Mouse (Mus musculus): ENCODE measurements at regions not wholly inside any gene's neighbourhood (a gene's known extent, or its start where the extent isn't known, plus 50 kb on each side); places are given as distances from the start of the nearest gene placed in this dataset.

GRCm38 (mm10) chr6:143558046-143558884 is 391.2 kb downstream of the Etnk1 start:
- peak overlapping the region; percentile 57 for H3K27ac ChIP-seq (ENCODE audit: low read length)
- ATAC-seq (ENCODE audit: low read depth): peak; percentile 82
- 54% methylated on average over 11 of the region's 11 CpGs for WGBS
- no peaks in the 10 kb centered on the region for H3K36me3 ChIP-seq (ENCODE audit: control insufficient read depth, insufficient read depth, low read length)
- H3K9me3 ChIP-seq (ENCODE audit: control insufficient read depth, low read length): no peaks in the 10 kb centered on the region
- peaks cover 12% of the 10 kb centered on the region; the same call in 1 of the 2 replicates for H3K4me1 ChIP-seq (replicated peaks; ENCODE audit: control insufficient read depth, insufficient read depth, low read length)
- peak overlapping the region; percentile 32 for H3K4me2 ChIP-seq (ENCODE audit: low read depth, low read length)
- no peak overlapping the region for H3K9ac ChIP-seq (ENCODE audit: low read length)
- no peak overlapping the region for H3K4me3 ChIP-seq (ENCODE audit: low read length)
- H3K27me3 ChIP-seq (ENCODE audit: control insufficient read depth, insufficient read depth, low read depth, low read length): no peaks in the 10 kb centered on the region

GRCm38 (mm10) chr6:143559316-143559715 is 392.3 kb downstream of the Etnk1 start:
- no peak for ATAC-seq (ENCODE audit: low read depth)
- no peak overlapping the region for H3K27ac ChIP-seq (ENCODE audit: low read length)
- H3K4me2 ChIP-seq (ENCODE audit: low read depth, low read length): no peak overlapping the region
- H3K4me3 ChIP-seq (ENCODE audit: low read length): no peak overlapping the region
- H3K9me3 ChIP-seq (ENCODE audit: control insufficient read depth, low read length): no peaks in the 10 kb centered on the region
- no peaks in the 10 kb centered on the region for H3K27me3 ChIP-seq (ENCODE audit: control insufficient read depth, insufficient read depth, low read depth, low read length)
- WGBS: 56% methylated on average over 4 of the region's 4 CpGs
- peaks cover 12% of the 10 kb centered on the region; the same call in 1 of the 2 replicates for H3K4me1 ChIP-seq (replicated peaks; ENCODE audit: control insufficient read depth, insufficient read depth, low read length)
- H3K36me3 ChIP-seq (ENCODE audit: control insufficient read depth, insufficient read depth, low read length): no peaks in the 10 kb centered on the region
- H3K9ac ChIP-seq (ENCODE audit: low read length): no peak overlapping the region

GRCm38 (mm10) chr6:143561316-143562088 is 394.5 kb downstream of the Etnk1 start:
- H3K9ac ChIP-seq (ENCODE audit: low read length): no peak overlapping the region
- no peaks in the 10 kb centered on the region for H3K9me3 ChIP-seq (ENCODE audit: control insufficient read depth, low read length)
- H3K4me3 ChIP-seq (ENCODE audit: low read length): no peak overlapping the region
- no peaks in the 10 kb centered on the region for H3K27me3 ChIP-seq (ENCODE audit: control insufficient read depth, insufficient read depth, low read depth, low read length)
- no peak overlapping the region for H3K27ac ChIP-seq (ENCODE audit: low read length)
- H3K36me3 ChIP-seq (ENCODE audit: control insufficient read depth, insufficient read depth, low read length): no peaks in the 10 kb centered on the region
- H3K4me1 ChIP-seq (replicated peaks; ENCODE audit: control insufficient read depth, insufficient read depth, low read length): peaks cover 12% of the 10 kb centered on the region; the same call in 1 of the 2 replicates
- ATAC-seq (ENCODE audit: low read depth): peak; percentile 35; the same call in 1 of the 2 replicates
- WGBS: 41% methylated on average over 6 of the region's 6 CpGs
- no peak overlapping the region for H3K4me2 ChIP-seq (ENCODE audit: low read depth, low read length)

GRCm38 (mm10) chr6:143571356-143572115 is 404.5 kb downstream of the Etnk1 start:
- Histone ChIP-seq H3K4me2 (ENCODE audit: low read depth, low read length) (no peak overlapping the region), H3K9me3 (ENCODE audit: control insufficient read depth, low read length) (no peaks in the 10 kb centered on the region), H3K9ac (ENCODE audit: low read length) (no peak overlapping the region), H3K4me1 (replicated peaks; ENCODE audit: control insufficient read depth, insufficient read depth, low read length) (no peaks in the 10 kb centered on the region), H3K36me3 (ENCODE audit: control insufficient read depth, insufficient read depth, low read length) (no peaks in the 10 kb centered on the region), H3K4me3 (ENCODE audit: low read length) (no peak overlapping the region), H3K27ac (ENCODE audit: low read length) (no peak overlapping the region), H3K27me3 (ENCODE audit: control insufficient read depth, insufficient read depth, low read depth, low read length) (no peaks in the 10 kb centered on the region)
- 74% methylated on average over 24 of the region's 24 CpGs for WGBS
- no peak for ATAC-seq (ENCODE audit: low read depth)

- no peaks in the 10 kb centered on the region for H3K9me3 ChIP-seq (ENCODE audit: control insufficient read depth, low read length)
- H3K9ac ChIP-seq (ENCODE audit: low read length): no peak overlapping the region
- no peaks in the 10 kb centered on the region for H3K4me1 ChIP-seq (replicated peaks; ENCODE audit: control insufficient read depth, insufficient read depth, low read length)
- no peak overlapping the region for H3K4me3 ChIP-seq (ENCODE audit: low read length)
- H3K27me3 ChIP-seq (ENCODE audit: control insufficient read depth, insufficient read depth, low read depth, low read length): no peaks in the 10 kb centered on the region
- no peak for ATAC-seq (ENCODE audit: low read depth)
- no peak overlapping the region for H3K27ac ChIP-seq (ENCODE audit: low read length)
- 81% methylated on average over 1 of the region's 1 CpGs for WGBS
- no peak overlapping the region for H3K4me2 ChIP-seq (ENCODE audit: low read depth, low read length)
- H3K36me3 ChIP-seq (ENCODE audit: control insufficient read depth, insufficient read depth, low read length): no peaks in the 10 kb centered on the region
Observed at GRCm38 (mm10) chr6:143579223-143579622, 412.2 kb downstream of the Etnk1 start.

- H3K4me2 ChIP-seq (ENCODE audit: low read depth, low read length): no peak overlapping the region
- no peaks in the 10 kb centered on the region for H3K27me3 ChIP-seq (ENCODE audit: control insufficient read depth, insufficient read depth, low read depth, low read length)
- WGBS: 46% methylated on average over 1 of the region's 1 CpGs
- no peak overlapping the region for H3K4me3 ChIP-seq (ENCODE audit: low read length)
- no peak overlapping the region for H3K9ac ChIP-seq (ENCODE audit: low read length)
- H3K9me3 ChIP-seq (ENCODE audit: control insufficient read depth, low read length): no peaks in the 10 kb centered on the region
- H3K27ac ChIP-seq (ENCODE audit: low read length): no peak overlapping the region
- H3K36me3 ChIP-seq (ENCODE audit: control insufficient read depth, insufficient read depth, low read length): no peaks in the 10 kb centered on the region
- ATAC-seq (ENCODE audit: low read depth): no peak
- no peaks in the 10 kb centered on the region for H3K4me1 ChIP-seq (replicated peaks; ENCODE audit: control insufficient read depth, insufficient read depth, low read length)
Observed at GRCm38 (mm10) chr6:143589666-143590065, 422.6 kb downstream of the Etnk1 start.

- Histone ChIP-seq H3K27ac (ENCODE audit: low read length) (no peak overlapping the region), H3K9ac (ENCODE audit: low read length) (no peak overlapping the region), H3K4me3 (ENCODE audit: low read length) (no peak overlapping the region), H3K4me2 (ENCODE audit: low read depth, low read length) (no peak overlapping the region), H3K36me3 (ENCODE audit: control insufficient read depth, insufficient read depth, low read length) (no peaks in the 10 kb centered on the region), H3K9me3 (ENCODE audit: control insufficient read depth, low read length) (no peaks in the 10 kb centered on the region), H3K27me3 (ENCODE audit: control insufficient read depth, insufficient read depth, low read depth, low read length) (no peaks in the 10 kb centered on the region), H3K4me1 (replicated peaks; ENCODE audit: control insufficient read depth, insufficient read depth, low read length) (no peaks in the 10 kb centered on the region)
- ATAC-seq (ENCODE audit: low read depth): no peak
- 42% methylated on average over 4 of the region's 4 CpGs for WGBS
Observed at GRCm38 (mm10) chr6:143590231-143590630, 423.2 kb downstream of the Etnk1 start.

- no peak overlapping the region for H3K4me2 ChIP-seq (ENCODE audit: low read depth, low read length)
- no peaks in the 10 kb centered on the region for H3K9me3 ChIP-seq (ENCODE audit: control insufficient read depth, low read length)
- no peak overlapping the region for H3K4me3 ChIP-seq (ENCODE audit: low read length)
- H3K27ac ChIP-seq (ENCODE audit: low read length): no peak overlapping the region
- H3K4me1 ChIP-seq (replicated peaks; ENCODE audit: control insufficient read depth, insufficient read depth, low read length): no peaks in the 10 kb centered on the region
- no peak overlapping the region for H3K9ac ChIP-seq (ENCODE audit: low read length)
- no peak for ATAC-seq (ENCODE audit: low read depth)
- no peaks in the 10 kb centered on the region for H3K36me3 ChIP-seq (ENCODE audit: control insufficient read depth, insufficient read depth, low read length)
- no peaks in the 10 kb centered on the region for H3K27me3 ChIP-seq (ENCODE audit: control insufficient read depth, insufficient read depth, low read depth, low read length)
- WGBS: 83% methylated on average over 3 of the region's 3 CpGs
Observed at GRCm38 (mm10) chr6:143592490-143592889, 425.5 kb downstream of the Etnk1 start.

GRCm38 (mm10) chr6:143595486-143595885 is 428.5 kb downstream of the Etnk1 start:
- Histone ChIP-seq H3K4me3 (ENCODE audit: low read length) (no peak overlapping the region), H3K4me1 (replicated peaks; ENCODE audit: control insufficient read depth, insufficient read depth, low read length) (no peaks in the 10 kb centered on the region), H3K27me3 (ENCODE audit: control insufficient read depth, insufficient read depth, low read depth, low read length) (no peaks in the 10 kb centered on the region), H3K4me2 (ENCODE audit: low read depth, low read length) (no peak overlapping the region), H3K27ac (ENCODE audit: low read length) (no peak overlapping the region), H3K9me3 (ENCODE audit: control insufficient read depth, low read length) (no peaks in the 10 kb centered on the region), H3K9ac (ENCODE audit: low read length) (no peak overlapping the region), H3K36me3 (ENCODE audit: control insufficient read depth, insufficient read depth, low read length) (no peaks in the 10 kb centered on the region)
- ATAC-seq (ENCODE audit: low read depth): no peak
- 46% methylated on average over 2 of the region's 2 CpGs for WGBS

Data from lung, embryonic 16.5 days (tissue).